10 mouse cellular contexts compared by ENCODE assay signal in genomic region chr19:40365137-40365536, GRCm38 (mm10).
DNase-seq lines count a peak whose midpoint lies in the region; ATAC-seq and TF ChIP-seq lines count a peak whose summit lies in the region.
"Had no signal": no experiment of that assay in that cellular context is flagged by ENCODE, and none has a peak within 500 bp of the region (broad histone marks: within the 10 kb centered on the region; RNA-seq: fewer than 3 reads in every experiment).

No protein-coding gene starts in this region.

- 63% methylated on average over 5 of the region's 5 CpGs for WGBS in hindbrain, embryonic 14.5 days
- 83% methylated on average over 5 of the region's 5 CpGs for WGBS in hindbrain, embryonic 12.5 days
- 67% methylated on average over 5 of the region's 5 CpGs for WGBS in olfactory bulb, adult 2 months

- H3K4me1 ChIP-seq in hindbrain, embryonic 14.5 days (replicated peaks; ENCODE audit: control insufficient read depth, insufficient read depth, low read length), result peaks cover 7% of the 10 kb centered on the region
- H3K4me1 ChIP-seq in hindbrain, embryonic 12.5 days, result peaks cover 11% of the 10 kb centered on the region
- peaks cover 41% of the 10 kb centered on the region for H3K4me1 ChIP-seq in olfactory bulb, adult 2 months (ENCODE audit: control insufficient read depth, insufficient read depth, low read length)

- peak; percentile 63 for DNase-seq in hindbrain, embryonic 14.5 days (ENCODE audit: low spot score)
- peak; percentile 57 for DNase-seq in right cerebral cortex, postnatal 4 days
- DNase-seq in right cerebral cortex, postnatal 14 days, result no peak
- DNase-seq in kidney, postnatal 10 days, result peak; percentile 82
- DNase-seq in urinary bladder, adult 18-20 months (ENCODE audit: low spot score in 2 of 2), result no peak
- DNase-seq in thymus, postnatal 10 days (ENCODE audit: low spot score in 2 of 2), result no peak
- DNase-seq: cerebellum, adult 18-20 months; thymus, postnatal 4 days had no signal

- no peak for TF ChIP-seq POLR2A in olfactory bulb, adult 2 months (IDR thresholded peaks at IDR 0.05; ENCODE audit: insufficient read depth, low read depth, low read length)

- H3K36me3 ChIP-seq in hindbrain, embryonic 14.5 days (replicated peaks; ENCODE audit: control insufficient read depth, insufficient read depth), result peaks cover 38% of the 10 kb centered on the region
- H3K36me3 ChIP-seq in hindbrain, embryonic 12.5 days, result peaks cover 37% of the 10 kb centered on the region

- no peak overlapping the region for H3K4me2 ChIP-seq in hindbrain, embryonic 14.5 days (replicated peaks)
- H3K4me2 ChIP-seq in hindbrain, embryonic 12.5 days (replicated peaks), result no peak overlapping the region

- TF ChIP-seq CTCF in olfactory bulb, adult 2 months (IDR thresholded peaks at IDR 0.05; ENCODE audit: insufficient read depth, low read depth, low read length), result no peak

- H3K9ac ChIP-seq in hindbrain, embryonic 14.5 days, result no peak overlapping the region
- H3K9ac ChIP-seq in hindbrain, embryonic 12.5 days, result no peak overlapping the region

- 0 out of 2 replicates have a peak overlapping the region, but pooled peaks have one; percentile 28 for H3K27ac ChIP-seq in hindbrain, embryonic 14.5 days
- no peak overlapping the region for H3K27ac ChIP-seq in hindbrain, embryonic 12.5 days
- peak overlapping the region; percentile 20; the same call in 1 of the 2 replicates for H3K27ac ChIP-seq in olfactory bulb, adult 2 months (ENCODE audit: insufficient read depth, low read depth, low read length)

- no peak overlapping the region for H3K4me3 ChIP-seq in hindbrain, embryonic 14.5 days (replicated peaks; ENCODE audit: low read length)
- no peak overlapping the region for H3K4me3 ChIP-seq in hindbrain, embryonic 12.5 days
- no peak overlapping the region for H3K4me3 ChIP-seq in olfactory bulb, adult 2 months (ENCODE audit: insufficient read depth, low read depth, low read length)

- no peaks in the 10 kb centered on the region for H3K9me3 ChIP-seq in hindbrain, embryonic 14.5 days (ENCODE audit: control insufficient read depth, low read length)
- no peaks in the 10 kb centered on the region for H3K9me3 ChIP-seq in hindbrain, embryonic 12.5 days (replicated peaks)

- H3K27me3 ChIP-seq in hindbrain, embryonic 14.5 days (ENCODE audit: control insufficient read depth, insufficient read depth, low read length), result no peaks in the 10 kb centered on the region
- H3K27me3 ChIP-seq in hindbrain, embryonic 12.5 days, result no peaks in the 10 kb centered on the region

- peak; percentile 31 for ATAC-seq in hindbrain, embryonic 14.5 days (ENCODE audit: low FRiP score)
- no peak for ATAC-seq in hindbrain, embryonic 12.5 days (ENCODE audit: low FRiP score)

Comparison
In these comparisons a context has a peak if more than half of its experiments do, and no peak if none do; other contexts are left out.
1. DNase-seq: peak in hindbrain, embryonic 14.5 days (single experiment), right cerebral cortex, postnatal 4 days (single experiment) and kidney, postnatal 10 days (single experiment); none in right cerebral cortex, postnatal 14 days (single experiment), urinary bladder, adult 18-20 months (0 of 2) and thymus, postnatal 10 days (0 of 2).